Mouse (Mus musculus): ENCODE data around the gene Map2k7.

Gene Map2k7

GRCm38 (mm10) chr8:4238434-4239192 is at the start of gene Map2k7, which contains the start of gene Gm49320:
Gene Map2k7, plus strand, starts transcription at chr8:4238740.
Gene Gm49320, plus strand, starts transcription at chr8:4238865.
- peak; percentile 100 for DNase-seq (ENCODE audit: extremely low spot score, low spot score)

DNA sequence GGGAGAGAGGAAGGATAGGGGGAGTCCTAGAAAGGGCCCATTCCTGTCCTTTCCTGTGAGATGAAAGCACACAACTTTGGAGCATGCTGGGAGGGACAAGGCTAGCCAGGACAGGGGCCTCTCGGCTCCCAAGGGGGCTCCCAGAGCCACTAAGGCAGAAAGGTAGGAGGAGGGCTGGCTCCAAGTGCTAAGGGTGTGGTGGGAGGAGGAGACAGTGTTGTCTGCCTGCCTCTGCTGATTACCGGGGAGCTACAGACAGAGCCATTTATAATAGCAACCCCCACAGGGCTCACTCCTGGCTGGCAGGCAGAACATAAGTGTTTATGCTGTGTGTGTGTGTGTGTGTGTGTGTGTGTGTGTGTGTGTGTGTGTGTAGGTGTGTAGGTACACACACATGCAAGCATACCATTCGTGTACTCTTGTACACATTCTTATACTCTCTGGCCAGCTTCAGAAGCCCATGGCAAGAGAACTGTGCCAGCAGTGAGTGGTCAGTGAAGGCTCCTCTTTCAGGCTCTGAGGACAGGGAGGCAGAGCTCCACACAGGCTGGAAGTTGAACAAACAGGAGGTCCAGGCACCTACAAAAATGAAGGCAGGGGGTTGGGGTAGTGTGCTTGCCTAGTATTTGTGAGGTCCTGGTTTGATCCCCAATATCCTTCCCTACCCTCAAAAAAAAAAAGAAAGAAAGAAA is 49.4 kb upstream of the Map2k7 start:
- DNase-seq (ENCODE audit: extremely low spot score, low spot score): no peak

GRCm38 (mm10) chr8:4192305-4192704 is 46.2 kb upstream of the Map2k7 start:
- no peak for DNase-seq (ENCODE audit: extremely low spot score, low spot score)

GRCm38 (mm10) chr8:4192807-4193587 is 45.5 kb upstream of the Map2k7 start:
- DNase-seq (ENCODE audit: extremely low spot score, low spot score): peak; percentile 88

DNA sequence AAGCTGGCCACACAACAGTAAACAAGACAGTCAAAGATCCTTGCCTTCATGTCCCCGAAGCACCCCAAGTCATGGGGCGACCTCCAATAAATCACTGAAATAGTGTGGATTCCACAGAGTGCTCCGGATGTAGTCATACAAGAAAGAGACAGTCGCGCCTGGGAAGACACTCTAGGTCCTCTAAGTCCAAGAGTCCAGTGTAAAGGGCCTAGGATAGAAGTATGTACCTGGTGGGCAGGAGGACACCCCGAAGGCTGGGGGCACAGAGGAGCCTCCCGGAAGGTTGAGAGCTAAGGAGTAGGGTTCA is 45.0 kb upstream of the Map2k7 start:
- DNase-seq (ENCODE audit: extremely low spot score, low spot score): no peak

GRCm38 (mm10) chr8:4201321-4201720 is 37.2 kb upstream of the Map2k7 start:
- DNase-seq (ENCODE audit: extremely low spot score, low spot score): no peak

DNA sequence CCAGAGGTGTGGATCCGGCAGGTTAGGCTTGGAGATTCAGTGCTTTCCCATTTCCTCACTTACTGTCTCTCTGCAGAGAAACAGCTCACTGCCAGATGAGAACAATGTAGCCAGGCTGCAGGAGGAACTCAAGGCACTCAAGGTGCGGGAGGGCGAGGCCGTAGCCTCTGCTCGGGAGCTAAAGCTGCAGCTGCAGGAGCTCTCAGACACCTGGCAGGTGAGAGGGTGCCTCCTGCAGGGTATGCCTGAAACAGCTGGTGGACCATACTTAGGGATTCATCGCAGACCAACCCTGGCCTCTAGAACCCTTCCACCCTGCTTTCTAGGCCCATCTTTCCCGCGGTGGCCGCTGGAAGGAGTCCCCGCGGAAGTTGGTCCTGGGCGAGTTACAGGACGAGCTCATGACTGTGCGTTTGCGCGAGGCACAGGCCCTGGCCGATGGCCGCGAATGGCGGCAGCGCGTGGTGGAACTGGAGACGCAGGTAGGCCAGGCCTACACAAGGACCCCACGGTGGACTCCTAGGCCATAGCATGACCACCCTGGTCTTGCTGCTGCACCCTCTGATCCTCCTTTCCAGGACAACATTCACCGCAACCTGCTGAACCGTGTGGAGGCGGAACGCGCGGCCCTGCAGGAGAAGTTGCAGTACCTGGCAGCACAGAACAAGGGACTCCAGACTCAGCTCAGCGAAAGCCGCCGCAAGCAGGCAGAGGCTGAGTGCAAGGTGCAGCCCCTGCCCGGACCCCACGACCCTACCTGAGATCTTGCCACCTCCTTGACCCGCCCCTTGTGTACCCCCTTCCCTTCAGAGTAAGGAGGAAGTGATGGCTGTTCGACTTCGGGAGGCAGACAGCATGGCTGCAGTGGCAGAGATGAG is 33.1 kb upstream of the Map2k7 start:
- DNase-seq (ENCODE audit: extremely low spot score, low spot score): peak; percentile 37

- peak; percentile 27 for DNase-seq (ENCODE audit: extremely low spot score, low spot score)
These were observed 32.1 kb upstream of the Map2k7 start for GRCm38 (mm10) chr8:4206182-4207015.

DNA sequence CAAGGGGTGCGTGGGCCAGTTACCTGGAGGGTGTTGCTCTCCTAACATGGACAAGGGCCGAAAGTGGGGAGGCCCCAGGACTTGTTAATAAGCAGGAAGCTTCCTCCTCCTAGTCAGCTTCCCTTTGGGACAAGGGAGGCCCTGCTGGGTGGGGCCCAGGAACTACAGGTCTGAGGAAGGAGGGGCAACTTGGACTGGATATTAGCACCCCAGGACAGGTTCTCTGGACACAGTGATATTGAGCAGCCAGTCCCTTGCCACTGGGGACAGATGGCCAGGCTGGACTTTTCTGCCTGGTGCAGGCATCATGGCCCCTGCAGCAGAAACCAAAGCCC is 31.6 kb upstream of the Map2k7 start:
- no peak for DNase-seq (ENCODE audit: extremely low spot score, low spot score)

DNA sequence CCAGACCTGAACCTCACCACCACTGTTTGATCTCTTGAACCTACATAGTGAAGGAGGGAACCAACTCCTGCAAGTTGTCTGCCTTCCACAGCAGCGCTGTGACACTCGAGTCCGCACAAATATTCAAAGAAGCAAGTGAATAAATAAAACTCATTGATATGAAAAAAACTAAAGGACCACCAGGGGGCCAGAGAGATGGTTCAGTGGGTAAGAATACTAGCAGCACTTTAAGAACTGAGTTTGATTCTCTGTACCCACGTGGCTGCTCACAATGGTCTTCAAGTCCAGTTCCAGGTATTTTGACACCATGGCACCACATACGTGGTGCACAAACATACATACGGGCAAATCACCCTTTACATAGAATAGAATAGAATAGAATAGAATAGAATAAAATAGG is 27.4 kb upstream of the Map2k7 start:
- no peak for DNase-seq (ENCODE audit: extremely low spot score, low spot score)

GRCm38 (mm10) chr8:4212809-4213209 is 25.7 kb upstream of the Map2k7 start:
- no peak for DNase-seq (ENCODE audit: extremely low spot score, low spot score)

- peak; percentile 58 for DNase-seq (ENCODE audit: extremely low spot score, low spot score)
These were observed 25.1 kb upstream of the Map2k7 start for GRCm38 (mm10) chr8:4213210-4214005.

DNA sequence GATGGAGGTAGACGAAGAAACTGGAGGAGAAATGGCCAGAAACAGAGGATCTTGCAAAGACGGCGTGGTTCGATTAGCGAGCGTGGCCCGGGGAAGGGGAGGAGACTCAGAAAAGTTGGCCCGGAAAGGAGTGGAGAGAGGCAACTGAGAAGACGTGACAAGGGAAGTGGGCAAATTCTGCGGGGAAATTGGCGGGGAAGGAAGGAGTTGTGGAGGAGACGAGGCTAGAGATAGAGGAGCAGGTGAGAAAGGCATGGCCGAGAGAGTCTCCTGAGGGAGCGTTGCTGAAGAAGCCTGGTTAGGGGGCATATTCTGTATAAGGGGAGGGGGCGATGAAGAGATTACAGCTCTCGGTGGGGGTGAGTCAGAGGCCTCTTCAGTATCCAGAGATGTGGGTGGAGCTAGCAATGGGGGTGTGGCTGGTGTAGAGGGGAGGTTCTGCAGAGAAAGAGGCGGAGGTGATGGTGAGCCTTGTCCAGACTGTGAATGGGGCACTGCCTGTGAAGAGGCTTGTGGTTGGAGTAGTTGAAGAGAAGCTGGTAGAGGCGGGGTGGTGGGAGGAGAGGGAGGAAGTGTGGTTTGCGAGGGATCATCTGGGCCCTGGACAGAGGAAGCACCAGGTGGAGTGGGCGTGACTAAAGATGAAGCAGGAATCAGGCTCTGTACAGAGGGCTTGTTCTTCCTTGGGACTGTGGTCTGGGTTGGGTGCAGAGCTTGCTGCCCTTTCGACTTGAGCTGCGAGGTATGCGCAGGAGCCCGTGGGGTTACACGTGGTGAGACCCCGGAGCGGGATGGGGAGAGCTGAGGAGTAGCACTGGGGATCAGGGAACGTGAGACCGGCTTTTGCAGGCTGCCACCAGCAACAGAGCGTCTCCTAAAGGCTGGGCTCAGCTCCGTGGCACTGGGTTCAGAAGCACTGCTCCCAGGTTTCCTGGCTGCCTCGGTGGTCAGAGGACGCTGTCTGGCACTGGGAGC is 24.2 kb upstream of the Map2k7 start:
- DNase-seq (ENCODE audit: extremely low spot score, low spot score): peak; percentile 48

DNA sequence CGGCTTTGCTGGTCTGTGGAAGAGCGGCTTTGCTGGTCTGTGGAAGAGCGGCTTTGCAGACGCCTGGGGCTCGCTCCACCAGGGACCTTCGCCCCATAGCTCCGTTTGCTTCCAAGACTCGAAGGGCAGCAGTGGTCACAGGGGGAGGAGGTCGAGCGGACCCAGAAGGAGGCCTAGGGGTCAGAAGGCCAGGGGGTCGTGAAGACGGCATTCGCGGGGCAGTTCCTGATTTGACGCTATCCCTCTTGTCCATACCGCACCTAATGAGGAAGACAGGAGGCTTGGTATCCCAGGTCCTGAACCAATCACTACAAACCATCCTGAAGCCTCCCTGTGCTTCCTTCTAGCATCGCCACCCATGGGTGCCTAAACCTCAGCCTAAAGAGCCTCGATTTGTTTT is 22.2 kb upstream of the Map2k7 start:
- peak; percentile 39 for DNase-seq (ENCODE audit: extremely low spot score, low spot score)

GRCm38 (mm10) chr8:4216791-4217621 is 21.5 kb upstream of the Map2k7 start, which contains the start of gene Prr36:
Gene Prr36, minus strand, starts transcription at chr8:4217459.
- peak; percentile 72 for DNase-seq (ENCODE audit: extremely low spot score, low spot score)

DNA sequence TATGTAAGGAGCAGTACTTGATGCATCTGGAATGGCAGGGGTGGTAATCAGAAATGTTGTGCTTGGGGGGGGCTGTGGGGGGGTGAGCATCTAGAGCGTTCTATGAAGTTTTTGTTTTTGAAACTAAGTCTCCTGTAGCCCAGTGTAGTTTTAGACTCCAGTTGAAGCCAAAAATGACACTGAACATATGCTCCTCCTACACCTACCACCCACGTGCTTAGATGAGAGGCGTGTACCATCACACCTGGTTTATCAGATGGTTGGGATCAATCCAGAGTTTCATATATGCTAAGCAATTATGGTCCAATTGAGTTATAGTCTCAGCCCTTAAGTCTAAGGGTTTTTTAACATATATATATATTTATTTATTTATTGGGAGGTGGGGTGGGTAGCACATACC is 18.9 kb upstream of the Map2k7 start:
- no peak for DNase-seq (ENCODE audit: extremely low spot score, low spot score)

DNA sequence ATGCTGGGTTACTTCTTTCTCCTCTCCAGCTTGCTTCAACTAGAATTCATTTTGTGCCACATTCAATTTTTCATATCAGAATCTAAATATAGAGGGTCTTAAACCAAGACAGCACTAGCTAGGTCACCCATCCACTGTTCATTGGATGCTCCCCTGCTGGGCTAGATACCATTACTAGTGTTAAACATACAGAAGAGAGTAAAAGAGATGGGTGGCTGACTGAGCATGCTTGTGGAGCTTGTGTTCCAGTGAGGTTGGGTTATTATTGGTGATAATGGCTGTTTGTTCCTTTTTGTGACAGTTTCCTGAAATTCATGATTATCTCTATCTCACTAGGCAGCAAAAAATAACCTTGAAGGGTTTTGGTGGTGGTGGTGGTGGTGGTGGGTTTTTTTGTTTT is 16.5 kb upstream of the Map2k7 start:
- DNase-seq (ENCODE audit: extremely low spot score, low spot score): no peak

- DNase-seq (ENCODE audit: extremely low spot score, low spot score): no peak
These were observed 12.2 kb upstream of the Map2k7 start for GRCm38 (mm10) chr8:4226323-4226722.

Data from neural tube, embryonic 10.5 days (tissue).